Mouse (Mus musculus): ENCODE measurements around the gene Ptges2. TPM values are rescaled to one million over a fixed set of nuclear protein-coding genes. Genes with fewer than 3 reads are reported as not detected.

Gene Ptges2
- total RNA-seq, 2 experiments from 2014 or later: 33.8 to 35.5 TPM

- H3K4me3 ChIP-seq: no peak overlapping the region
- peak overlapping the region; percentile 79 for H3K27ac ChIP-seq
- TF ChIP-seq CTCF (conservative IDR thresholded peaks at IDR 0.05): no peak
- DNase-seq (ENCODE audit: low spot score in 2 of 2): no peak
Measured at GRCm38 (mm10) chr2:32424796-32425195, 29.1 kb downstream of the Ptges2 start.

- Histone ChIP-seq H3K4me3 (no peak overlapping the region), H3K27ac (peak overlapping the region; percentile 15; the same call in 1 of the 2 replicates)
- DNase-seq (ENCODE audit: low spot score in 2 of 2): no peak
- no peak for TF ChIP-seq CTCF (conservative IDR thresholded peaks at IDR 0.05)
Measured at GRCm38 (mm10) chr2:32425568-32425967, 29.9 kb downstream of the Ptges2 start.

GRCm38 (mm10) chr2:32426141-32426540 is 30.4 kb downstream of the Ptges2 start:
- no peak for DNase-seq (ENCODE audit: low spot score in 2 of 2)
- H3K27ac ChIP-seq: no peak overlapping the region; the same call in 1 of the 2 replicates
- no peak for TF ChIP-seq CTCF (conservative IDR thresholded peaks at IDR 0.05)
- H3K4me3 ChIP-seq: no peak overlapping the region

- peak overlapping the region; percentile 92 for H3K27ac ChIP-seq
- 0 out of 2 replicates have a peak, but pooled peaks have one; percentile 15 for TF ChIP-seq CTCF (conservative IDR thresholded peaks at IDR 0.05)
- no peak for DNase-seq (ENCODE audit: low spot score in 2 of 2)
- H3K4me3 ChIP-seq: peak overlapping the region; percentile 56
Measured at GRCm38 (mm10) chr2:32427720-32428119, 32.0 kb downstream of the Ptges2 start.

GRCm38 (mm10) chr2:32428262-32428722 is 32.6 kb downstream of the Ptges2 start:
- TF ChIP-seq CTCF (conservative IDR thresholded peaks at IDR 0.05): no peak
- Histone ChIP-seq H3K27ac (peak overlapping the region; percentile 92), H3K4me3 (peak overlapping the region; percentile 56)
- DNase-seq (ENCODE audit: low spot score in 2 of 2): peak; percentile 40 to 85

GRCm38 (mm10) chr2:32429215-32429891 is 33.7 kb downstream of the Ptges2 start:
- peak overlapping the region; percentile 56 for H3K4me3 ChIP-seq
- H3K27ac ChIP-seq: peak overlapping the region; percentile 92
- no peak for TF ChIP-seq CTCF (conservative IDR thresholded peaks at IDR 0.05)

GRCm38 (mm10) chr2:32430701-32431676 is 35.3 kb downstream of the Ptges2 start:
- DNase-seq (ENCODE audit: low spot score in 2 of 2): peak; percentile 82 to 93
- Histone ChIP-seq H3K27ac (peak overlapping the region; percentile 92), H3K4me3 (peak overlapping the region; percentile 56)
- TF ChIP-seq CTCF (conservative IDR thresholded peaks at IDR 0.05): peak; percentile 20

More at GRCm38 (mm10) chr2:32429215-32429891, 33.7 kb downstream of the Ptges2 start:
- no peak for DNase-seq (ENCODE audit: low spot score in 2 of 2)

GRCm38 (mm10) chr2:32436686-32437372 is 41.1 kb downstream of the Ptges2 start:
- H3K27ac ChIP-seq: no peak overlapping the region; the same call in 1 of the 2 replicates
- TF ChIP-seq CTCF (conservative IDR thresholded peaks at IDR 0.05): no peak
- DNase-seq (ENCODE audit: low spot score in 2 of 2): no peak
- H3K4me3 ChIP-seq: no peak overlapping the region

GRCm38 (mm10) chr2:32437612-32438166 is 42.0 kb downstream of the Ptges2 start:
- H3K27ac ChIP-seq: no peak overlapping the region; the same call in 1 of the 2 replicates
- no peak for DNase-seq (ENCODE audit: low spot score in 2 of 2)
- no peak overlapping the region for H3K4me3 ChIP-seq
- no peak for TF ChIP-seq CTCF (conservative IDR thresholded peaks at IDR 0.05)

GRCm38 (mm10) chr2:32438733-32439132 is 43.0 kb downstream of the Ptges2 start:
- Histone ChIP-seq H3K4me3 (no peak overlapping the region), H3K27ac (0 out of 2 replicates have a peak overlapping the region, but pooled peaks have one; percentile 12)
- no peak for TF ChIP-seq CTCF (conservative IDR thresholded peaks at IDR 0.05)
- no peak for DNase-seq (ENCODE audit: low spot score in 2 of 2)

GRCm38 (mm10) chr2:32439177-32439576 is 43.5 kb downstream of the Ptges2 start:
- Histone ChIP-seq H3K4me3 (no peak overlapping the region), H3K27ac (0 out of 2 replicates have a peak overlapping the region, but pooled peaks have one; percentile 12)
- DNase-seq (ENCODE audit: low spot score in 2 of 2): no peak
- no peak for TF ChIP-seq CTCF (conservative IDR thresholded peaks at IDR 0.05)

- TF ChIP-seq CTCF (conservative IDR thresholded peaks at IDR 0.05): no peak
- H3K27ac ChIP-seq: peak overlapping the region; percentile 36; the same call in 1 of the 2 replicates
- no peak for DNase-seq (ENCODE audit: low spot score in 2 of 2)
Measured at GRCm38 (mm10) chr2:32440164-32440563, 44.5 kb downstream of the Ptges2 start.

More at GRCm38 (mm10) chr2:32440164-32440563, 44.5 kb downstream of the Ptges2 start:
- no peak overlapping the region for H3K4me3 ChIP-seq

Data from layer of hippocampus, adult 2 months (tissue).